Mouse (Mus musculus): ENCODE measurements at regions not wholly inside any gene's neighbourhood (a gene's known extent, or its start where the extent isn't known, plus 50 kb on each side); places are given as distances from the start of the nearest gene placed in this dataset.

DNA sequence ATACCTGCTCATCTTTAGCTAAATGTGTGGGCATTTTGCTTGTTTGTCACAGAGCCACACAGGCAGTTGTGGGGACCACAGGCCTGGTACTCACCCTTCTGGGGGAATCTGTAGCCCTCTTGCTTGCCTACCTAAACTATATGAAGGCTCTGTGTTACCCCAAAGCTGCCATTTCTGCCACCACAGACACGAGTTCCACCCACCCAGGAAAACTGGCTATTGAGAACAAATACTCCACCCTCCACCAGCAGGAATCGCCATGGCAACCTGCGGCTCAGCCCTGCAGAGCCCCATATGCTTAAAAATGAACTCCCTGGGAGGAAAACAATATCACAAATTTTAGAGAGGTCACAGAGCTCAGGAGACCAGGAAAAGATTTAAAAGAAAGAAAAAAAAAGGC lies 76.0 kb upstream of the Ywhaq start:
- no peak for TF ChIP-seq POLR2A (IDR thresholded peaks at IDR 0.05; ENCODE audit: low read depth, low read length)
- TF ChIP-seq EP300 (IDR thresholded peaks at IDR 0.05; ENCODE audit: low read length): no peak
- no peak for TF ChIP-seq CTCF (conservative IDR thresholded peaks at IDR 0.05 in 1 of 2, IDR thresholded peaks at IDR 0.05 in 1 of 2; ENCODE audit: low read depth in 2 of 2, low read length in 2 of 2)
- no peak for TF ChIP-seq RCOR1 (conservative IDR thresholded peaks at IDR 0.05; ENCODE audit: low read depth, low read length)

Data from CH12.LX (cell line).